Mouse (Mus musculus) heart, postnatal 36 days (tissue): ENCODE results near the gene Alpl. TPM values are rescaled to one million over a fixed set of nuclear protein-coding genes. Genes with fewer than 3 reads are reported as not detected.

Experiments
- DNase-seq, 2 experiments: peaks; one replicate each; pipeline ENCODE4 v3.0.0; 2021 to 2022
- intact Hi-C: fragments of 180-260 bp; cut with DNase I; formaldehyde crosslinking; loops from one replicate; pipeline ENCODE4 v1.15.1; 2025
- total RNA-seq, 2 experiments: library from RNA; stranded (reverse); gene quantifications; 2 replicates each; pipeline ENCODE4 v1.2.3; 2021

Gene Alpl
- total RNA-seq = 10 to 100 TPM; 29.5 to 45.6 TPM

- peak; percentile 75 to 81 for DNase-seq
- intact Hi-C loops = loop anchor here (1.0 to 2.0 kb wide), 2 partner anchors 41 to 66 kb away; no protein-coding TSS in a partner anchor
Observed at GRCm38 (mm10) chr4:137795611-137796557, at the start of gene Alpl. TSS of gene Alpl (minus strand) at chr4:137796384.

GRCm38 (mm10) chr4:137844656-137845055 is 48.5 kb upstream of the Alpl start:
- intact Hi-C loops = loop anchor here (1.0 to 10.0 kb wide), 3 partner anchors 66 to 260 kb away; no protein-coding TSS in a partner anchor
- DNase-seq = peak; percentile 79 to 87

GRCm38 (mm10) chr4:137839452-137839851 is 43.3 kb upstream of the Alpl start:
- no peak for DNase-seq
- intact Hi-C loops = loop anchor here (5.0 kb wide), 1 partner anchor 162 kb away; no protein-coding TSS in a partner anchor

DNA sequence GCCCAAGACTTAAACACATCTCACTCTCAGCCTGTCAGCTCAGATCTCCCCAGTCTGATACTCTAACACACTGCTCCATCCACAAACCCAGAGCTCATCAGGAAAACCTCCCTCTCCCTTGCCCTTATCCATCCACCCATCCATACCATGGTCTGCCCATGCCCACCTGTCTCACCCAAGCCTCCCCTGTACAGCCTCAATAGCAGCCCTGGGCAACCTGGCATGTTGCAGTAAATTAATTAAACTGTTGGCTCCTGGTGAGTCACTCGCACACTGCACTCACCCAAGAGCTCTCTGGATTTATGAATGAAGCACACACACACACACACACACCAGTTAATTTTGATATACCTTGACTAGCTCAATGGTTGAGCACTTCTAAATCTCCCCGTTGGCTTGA is 42.6 kb upstream of the Alpl start:
- intact Hi-C loops = loop anchor here (5.0 kb wide), 1 partner anchor 161 kb away; no protein-coding TSS in a partner anchor
- DNase-seq = no peak

DNA sequence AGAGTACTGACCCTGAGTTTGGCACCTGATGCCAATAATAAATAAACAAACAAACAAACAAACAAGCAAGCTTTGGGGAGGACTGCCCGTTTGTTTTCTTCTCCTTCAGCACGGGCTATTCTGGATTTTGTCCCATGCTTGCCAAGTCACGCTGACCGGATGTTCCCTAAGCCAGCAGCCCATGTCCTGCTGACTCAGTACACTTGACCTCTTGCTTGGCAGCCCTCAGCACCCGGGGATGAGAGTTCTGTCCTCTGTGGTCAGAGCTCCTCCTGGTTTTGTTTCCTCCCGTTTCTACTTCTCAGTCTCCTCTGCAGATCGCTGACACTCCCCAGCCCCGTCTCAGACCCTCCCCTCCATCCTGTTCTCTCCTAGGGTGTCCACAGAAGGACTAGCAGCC is 41.6 kb upstream of the Alpl start:
- peak; percentile 50 to 57 for DNase-seq
- intact Hi-C loops = loop anchor here (2.0 to 5.0 kb wide), 2 partner anchors 41 to 160 kb away; partner anchors contain the start of gene Alpl

- DNase-seq = no peak
- intact Hi-C loops = loop anchor here (1.0 to 5.0 kb wide), 3 partner anchors 40 to 159 kb away; partner anchors contain the start of gene Alpl
Observed at GRCm38 (mm10) chr4:137836741-137837140, 40.6 kb upstream of the Alpl start.

DNA sequence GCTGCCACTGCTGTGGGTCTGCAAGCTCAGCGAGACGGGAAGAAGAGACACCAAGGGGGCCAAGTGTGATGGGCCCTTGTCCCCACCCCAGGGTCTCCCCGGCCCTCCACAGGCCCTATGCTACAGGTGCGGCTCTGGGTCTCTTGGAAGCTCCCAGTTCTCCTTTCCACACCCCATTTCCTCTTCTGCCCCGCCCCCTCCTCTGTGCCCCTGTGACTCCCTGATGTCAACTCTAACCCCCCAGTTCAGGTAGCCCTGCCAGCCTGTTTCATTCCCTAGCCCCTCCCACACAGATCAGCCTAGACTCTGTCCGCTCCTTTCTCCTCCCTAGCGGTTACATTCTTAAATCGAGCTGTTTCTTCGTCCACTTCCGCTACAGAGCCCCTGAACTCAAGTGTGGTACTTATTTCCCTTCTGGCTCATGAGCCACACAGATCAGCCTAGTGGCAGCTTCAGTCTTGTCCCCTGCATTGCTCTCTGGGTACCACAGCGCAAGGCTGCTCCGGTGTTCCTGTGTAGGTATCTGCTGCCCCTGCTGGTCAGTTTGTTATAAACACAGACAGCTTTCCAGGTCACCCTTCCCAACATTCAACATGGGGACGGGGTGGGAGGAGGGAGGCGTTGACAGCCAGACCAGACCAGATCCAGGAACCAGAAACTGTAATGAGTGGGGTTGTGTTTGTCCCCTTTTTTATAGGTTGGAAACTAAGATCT is 39.6 kb upstream of the Alpl start:
- DNase-seq = peak; percentile 76 to 81
- intact Hi-C loops = loop anchor here (1.0 to 5.0 kb wide), 3 partner anchors 39 to 158 kb away; partner anchors contain the start of gene Alpl

GRCm38 (mm10) chr4:137831598-137831997 is 35.4 kb upstream of the Alpl start:
- DNase-seq = no peak
- intact Hi-C loops = no loop called here

GRCm38 (mm10) chr4:137830380-137830779 is 34.2 kb upstream of the Alpl start:
- no peak for DNase-seq
- intact Hi-C loops = no loop called here

GRCm38 (mm10) chr4:137824881-137825280 is 28.7 kb upstream of the Alpl start:
- intact Hi-C loops = no loop called here
- no peak for DNase-seq

- DNase-seq = no peak
- intact Hi-C loops = no loop called here
Observed at GRCm38 (mm10) chr4:137823542-137823941, 27.4 kb upstream of the Alpl start.

DNA sequence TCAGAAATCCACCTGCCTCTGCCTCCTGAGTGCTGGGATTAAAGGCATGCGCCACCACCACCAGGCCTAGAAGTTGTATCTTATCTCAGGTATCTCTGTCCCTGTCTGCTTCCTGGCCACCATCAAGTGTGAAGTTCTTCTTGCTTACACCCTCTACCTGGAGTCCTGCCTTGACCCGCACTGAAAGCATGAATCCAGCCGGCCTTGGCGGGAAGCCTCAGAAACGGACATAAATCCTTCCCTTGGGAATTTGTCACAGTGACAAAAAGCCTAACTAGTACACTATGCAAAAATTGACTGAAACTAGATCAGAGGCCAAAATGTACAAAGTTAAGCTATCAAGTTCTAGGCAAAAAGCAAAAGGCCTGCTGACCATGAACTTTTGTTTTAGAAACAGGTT is 26.4 kb upstream of the Alpl start:
- intact Hi-C loops = no loop called here
- DNase-seq = no peak

GRCm38 (mm10) chr4:137820721-137821120 is 24.5 kb upstream of the Alpl start:
- DNase-seq = no peak
- intact Hi-C loops = no loop called here

DNA sequence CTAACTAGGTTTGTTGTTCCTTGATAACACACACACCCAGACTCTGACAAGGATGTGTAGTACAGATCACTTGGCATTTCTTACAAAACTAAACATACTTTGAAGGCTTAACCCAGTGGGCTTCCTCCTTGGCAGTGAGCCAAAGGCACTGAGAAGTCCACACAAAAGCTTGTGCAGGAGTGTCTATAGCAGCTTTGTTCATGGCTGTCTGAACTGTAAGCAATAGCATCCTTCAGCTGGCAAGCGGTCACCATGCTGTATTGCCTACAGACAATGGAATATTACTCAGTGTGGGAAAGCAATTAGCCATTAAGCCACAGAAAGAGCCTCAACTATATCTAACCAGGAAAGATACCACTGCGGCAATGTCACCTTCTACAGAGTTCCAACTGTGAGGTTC is 23.3 kb upstream of the Alpl start:
- intact Hi-C loops = no loop called here
- DNase-seq = no peak

DNA sequence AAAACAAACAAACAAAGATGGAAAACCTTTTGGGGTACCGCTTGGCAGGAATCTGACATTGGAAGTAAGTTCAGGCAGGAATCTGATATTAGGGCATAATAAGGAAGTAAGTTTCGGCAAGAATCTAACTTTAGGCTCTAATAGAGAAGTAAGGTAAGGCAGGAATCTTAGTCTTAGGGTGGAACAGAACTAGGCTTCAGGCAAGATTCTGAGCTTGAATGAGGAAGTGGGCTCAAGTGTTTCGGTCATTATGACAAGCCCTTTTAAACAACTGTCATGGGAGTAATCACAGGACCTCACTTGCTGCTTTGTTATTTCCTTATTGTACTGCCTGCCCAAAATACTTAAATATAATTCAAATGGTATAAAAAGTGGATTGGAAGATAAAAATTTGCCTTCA is 22.2 kb upstream of the Alpl start:
- no peak for DNase-seq
- intact Hi-C loops = no loop called here

GRCm38 (mm10) chr4:137816216-137816615 is 20.0 kb upstream of the Alpl start:
- peak in 1 of 2 experiments; percentile 37 for DNase-seq
- intact Hi-C loops = no loop called here

DNA sequence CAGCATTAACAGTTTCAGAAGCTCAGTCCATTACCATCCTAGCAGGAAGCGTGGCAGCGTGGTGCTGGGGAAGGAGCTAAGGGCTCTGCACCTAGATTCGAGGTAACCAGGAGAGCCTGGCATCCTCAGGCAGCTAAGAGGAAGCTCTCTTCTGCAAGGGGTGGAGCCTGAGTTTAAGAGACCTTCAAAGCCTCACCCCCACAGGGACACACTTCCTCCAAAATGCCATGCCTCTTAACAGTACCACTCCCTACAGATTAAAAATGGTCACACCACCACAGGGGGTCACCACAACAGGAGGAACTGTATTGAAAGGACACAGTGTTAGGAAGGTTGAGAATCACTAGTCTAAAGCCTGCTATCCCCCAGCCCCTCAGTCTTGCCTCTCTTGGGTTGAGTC is 19.3 kb upstream of the Alpl start:
- no peak for DNase-seq
- intact Hi-C loops = no loop called here

DNA sequence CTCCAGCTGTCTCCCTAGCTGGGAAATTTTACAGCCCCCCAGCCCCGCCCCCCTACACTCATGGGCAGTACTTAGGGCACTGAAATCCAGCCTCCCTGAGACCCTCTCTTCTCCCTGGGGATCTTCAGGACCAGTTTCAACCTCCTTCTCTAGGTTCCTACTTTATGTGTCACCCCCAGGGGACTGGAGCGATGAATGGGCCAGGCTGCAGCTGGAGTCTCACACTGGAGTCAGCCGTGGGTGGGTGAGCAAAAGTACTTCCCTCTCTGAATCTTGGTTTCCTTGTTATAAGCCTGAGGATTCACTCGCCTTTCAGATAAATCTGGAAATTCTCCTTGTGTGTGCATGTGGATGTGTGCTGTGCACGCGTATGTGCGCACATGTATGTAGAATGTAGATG is 18.0 kb upstream of the Alpl start:
- intact Hi-C loops = no loop called here
- no peak for DNase-seq

DNA sequence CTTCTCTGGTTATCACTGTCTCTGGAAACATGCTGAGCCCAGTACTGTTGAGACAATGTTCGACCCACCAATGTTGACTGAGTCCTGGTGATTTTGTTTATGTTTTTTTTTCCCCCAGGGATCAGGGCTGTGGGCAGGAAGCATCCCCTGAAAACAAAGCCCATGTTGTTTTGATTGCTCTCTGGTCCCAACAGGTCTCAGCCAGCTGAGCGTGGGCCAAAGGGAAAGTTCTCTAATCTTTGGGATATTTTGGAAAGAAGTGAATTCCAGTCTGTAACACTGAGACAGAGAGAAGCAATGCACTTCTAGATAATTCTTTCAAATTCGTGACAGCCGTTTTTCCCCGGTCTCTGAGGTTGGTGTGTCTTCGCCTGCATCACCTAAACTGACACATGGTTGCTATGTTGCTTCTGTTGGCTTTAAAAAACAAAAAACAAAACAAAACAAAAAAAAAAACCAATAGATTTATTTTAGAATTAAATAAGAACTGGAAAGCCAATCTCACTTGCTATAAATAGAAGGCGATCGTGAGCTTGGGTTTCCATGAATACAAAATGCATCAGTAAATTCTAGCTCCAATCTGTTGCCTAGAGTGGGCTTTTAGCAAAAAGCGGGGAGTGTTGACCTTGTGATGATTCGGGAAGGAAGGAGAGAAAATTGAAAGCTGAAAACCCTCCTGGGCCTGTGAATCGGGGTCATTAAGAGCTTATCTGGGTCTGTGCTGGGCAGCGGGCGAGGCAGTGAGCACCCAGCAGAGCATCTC is 16.9 kb upstream of the Alpl start:
- intact Hi-C loops = no loop called here
- DNase-seq = peak; percentile 42 to 49

- DNase-seq = no peak
- intact Hi-C loops = no loop called here
Observed at GRCm38 (mm10) chr4:137809999-137810398, 13.8 kb upstream of the Alpl start.
